Mouse (Mus musculus) CH12.LX (cell line): Measurements from ENCODE around the gene Themis3. TPM values are rescaled to one million over a fixed set of nuclear protein-coding genes. Genes with fewer than 3 reads are reported as not detected.

Experiments
- DNase-seq: peaks from one replicate; pipeline ENCODE4 v3.0.0-alpha.2; 2013; ENCODE audit errors: extremely low read depth
- H3K27ac ChIP-seq: 2 replicates; pipeline ENCODE4 v1.5.1; 2012; ENCODE audit warnings: low read depth, mild to moderate bottlenecking, control low read depth, moderate library complexity; ENCODE audit not compliant: insufficient read depth
- H3K27me3 ChIP-seq: replicated peaks from 2 replicates; pipeline ENCODE3; 2012; ENCODE audit warnings: inconsistent platforms
- H3K36me3 ChIP-seq, 2 experiments: replicated peaks in 1 of 2; 2 replicates each; pipeline versions ENCODE3 to v1.6.1; 2012; ENCODE audit warnings: inconsistent platforms in 1 of 2, low read length in 1 of 2, mild to moderate bottlenecking in 1 of 2, mixed read lengths in 1 of 2, moderate library complexity in 1 of 2; ENCODE audit not compliant: control insufficient read depth in 1 of 2, insufficient read depth in 1 of 2
- H3K4me1 ChIP-seq, 2 experiments: 2 replicates each; pipeline ENCODE4 v1.6.1; 2012; ENCODE audit warnings: inconsistent platforms in 1 of 2, moderate library complexity in 1 of 2; ENCODE audit not compliant: insufficient read depth in 2 of 2, control insufficient read depth in 1 of 2
- H3K4me2 ChIP-seq: 2 replicates; pipeline ENCODE4 v1.6.1; 2012; ENCODE audit warnings: low read depth, mild to moderate bottlenecking, control low read depth; ENCODE audit not compliant: poor library complexity, insufficient read depth, severe bottlenecking
- H3K4me3 ChIP-seq, 3 experiments: fragments of 150-350 bp in 1 of 3; sonication (generic) in 1 of 3; replicated peaks in 1 of 3; 2 replicates each; pipeline versions ENCODE3 to v1.5.1; 2011 to 2012; ENCODE audit warnings: low read depth in 2 of 3, low read length in 2 of 3, mild to moderate bottlenecking in 2 of 3, moderate library complexity in 2 of 3, control low read depth in 1 of 3, improper control_type of control experiment in 1 of 3, inconsistent platforms in 1 of 3, mixed read lengths in 1 of 3; ENCODE audit not compliant: poor library complexity in 1 of 3
- H3K79me2 ChIP-seq: replicated peaks from 2 replicates; pipeline ENCODE4 v1.6.1; 2012; ENCODE audit warnings: mild to moderate bottlenecking, moderate library complexity; ENCODE audit not compliant: control insufficient read depth, poor library complexity, insufficient read depth, severe bottlenecking; ENCODE audit errors: extremely low read depth
- H3K9ac ChIP-seq: 2 replicates; pipeline ENCODE4 v1.6.1; 2012; ENCODE audit warnings: low read depth, mild to moderate bottlenecking, control low read depth, moderate library complexity; ENCODE audit not compliant: insufficient read depth
- H3K9me3 ChIP-seq: replicated peaks from 2 replicates; pipeline ENCODE3; 2012; ENCODE audit warnings: low read length, inconsistent platforms, mixed read lengths
- BHLHE40 ChIP-seq: IDR thresholded peaks from 2 replicates; pipeline ENCODE4 v1.6.1; 2011; ENCODE audit warnings: mild to moderate bottlenecking, low read depth, low read length, improper control_type of control experiment
- CHD1 ChIP-seq: IDR thresholded peaks from 2 replicates; pipeline ENCODE4 v1.6.1; 2012; ENCODE audit warnings: low read depth, low read length, improper control_type of control experiment, inconsistent platforms
- CTCF ChIP-seq, 2 experiments: IDR thresholded peaks in 1 of 2; conservative IDR thresholded peaks in 1 of 2; 2 replicates each; pipeline ENCODE4 v1.5.1; 2011 to 2012; ENCODE audit warnings: low read depth in 2 of 2, low read length in 2 of 2, improper control_type of control experiment in 1 of 2, inconsistent platforms in 1 of 2, mild to moderate bottlenecking in 1 of 2, moderate library complexity in 1 of 2
- EP300 ChIP-seq: IDR thresholded peaks from 2 replicates; pipeline ENCODE4 v1.6.1; 2011; ENCODE audit warnings: low read length, improper control_type of control experiment
- GABPA ChIP-seq: IDR thresholded peaks from 2 replicates; pipeline ENCODE4 v1.6.1; 2012; ENCODE audit warnings: low read depth, low read length, improper control_type of control experiment, inconsistent platforms; ENCODE audit not compliant: insufficient replicate concordance
- HCFC1 ChIP-seq: IDR thresholded peaks from 2 replicates; pipeline ENCODE4 v1.6.1; 2012; ENCODE audit warnings: low read depth, mild to moderate bottlenecking, inconsistent platforms, low read length, improper control_type of control experiment
- IRF4 ChIP-seq: IDR thresholded peaks from 2 replicates; pipeline ENCODE4 v1.6.1; 2014; ENCODE audit warnings: low read depth, mild to moderate bottlenecking, inconsistent platforms, low read length, improper control_type of control experiment
- JUN ChIP-seq: IDR thresholded peaks from 2 replicates; pipeline ENCODE4 v1.6.1; 2011; ENCODE audit warnings: low read depth, mild to moderate bottlenecking, low read length, improper control_type of control experiment, moderate library complexity; ENCODE audit not compliant: insufficient read depth
- KAT2A ChIP-seq: IDR thresholded peaks from 2 replicates; pipeline ENCODE4 v1.6.1; 2012; ENCODE audit warnings: low read length, improper control_type of control experiment, inconsistent platforms; ENCODE audit not compliant: insufficient replicate concordance
- MAFK ChIP-seq: IDR thresholded peaks from 2 replicates; pipeline ENCODE4 v1.6.1; 2011; ENCODE audit warnings: low read length, improper control_type of control experiment; ENCODE audit not compliant: insufficient replicate concordance
- MAX ChIP-seq: IDR thresholded peaks from 2 replicates; pipeline ENCODE4 v1.6.1; 2011; ENCODE audit warnings: low read length, improper control_type of control experiment
- MEF2A ChIP-seq: IDR thresholded peaks from 2 replicates; pipeline ENCODE4 v1.6.1; 2014; ENCODE audit warnings: low read depth, mild to moderate bottlenecking, inconsistent platforms, low read length, improper control_type of control experiment, borderline replicate concordance
- MXI1 ChIP-seq: IDR thresholded peaks from 2 replicates; pipeline ENCODE4 v1.6.1; 2011; ENCODE audit warnings: mild to moderate bottlenecking, low read depth, low read length, improper control_type of control experiment
- MYC ChIP-seq: IDR thresholded peaks from 2 replicates; pipeline ENCODE4 v1.6.1; 2011; ENCODE audit warnings: low read depth, mild to moderate bottlenecking, improper control_type of control experiment, low read length
- NELFE ChIP-seq: IDR thresholded peaks from 2 replicates; pipeline ENCODE4 v1.6.1; 2011; ENCODE audit warnings: low read depth, low read length, improper control_type of control experiment
- POLR2AphosphoS2 ChIP-seq: IDR thresholded peaks from 2 replicates; pipeline ENCODE4 v1.6.1; 2011; ENCODE audit warnings: low read depth, low read length, improper control_type of control experiment
- RCOR1 ChIP-seq: conservative IDR thresholded peaks from 2 replicates; pipeline ENCODE4 v1.6.1; 2012; ENCODE audit warnings: low read depth, mild to moderate bottlenecking, inconsistent platforms, low read length, improper control_type of control experiment
- SIN3A ChIP-seq: IDR thresholded peaks from 2 replicates; pipeline ENCODE4 v1.6.1; 2012; ENCODE audit warnings: low read length, improper control_type of control experiment, inconsistent platforms
- SMC3 ChIP-seq: IDR thresholded peaks from 2 replicates; pipeline ENCODE4 v1.6.1; 2011; ENCODE audit warnings: low read depth, low read length, improper control_type of control experiment
- UBTF ChIP-seq: IDR thresholded peaks from 2 replicates; pipeline ENCODE4 v1.6.1; 2012; ENCODE audit warnings: low read depth, mild to moderate bottlenecking, inconsistent platforms, low read length, improper control_type of control experiment, moderate library complexity
- USF2 ChIP-seq: conservative IDR thresholded peaks from 2 replicates; pipeline ENCODE4 v1.6.1; 2011; ENCODE audit warnings: low read depth, low read length, improper control_type of control experiment
- ZKSCAN1 ChIP-seq: IDR thresholded peaks from 2 replicates; pipeline ENCODE4 v1.6.1; 2012; ENCODE audit warnings: low read depth, inconsistent platforms, low read length, improper control_type of control experiment, borderline replicate concordance
- ZNF384 ChIP-seq: IDR thresholded peaks from 2 replicates; pipeline ENCODE4 v1.6.1; 2012; ENCODE audit warnings: low read depth, low read length, improper control_type of control experiment, inconsistent platforms
- dilution Hi-C: fragments of 300-500 bp; cut with MboI; formaldehyde crosslinking; loops from 2 replicates; pipeline ENCODE4 v1.14.3; 2020; ENCODE audit warnings: low sequenced_read_pairs; ENCODE audit not compliant: extremely low pct_unique_long_range_greater_than_20kb, extremely low pct_ligation_motif_present
- in situ Hi-C: fragments of 300-500 bp; cut with MboI; formaldehyde crosslinking; loops from 3 replicates; pipeline ENCODE4 v1.14.3; 2019; ENCODE audit warnings: low sequenced_read_pairs, low pct_ligation_motif_present, low pct_unique_long_range_greater_than_20kb, mixed read lengths
- polyA plus RNA-seq: library from polyadenylated mRNA; unstranded; fragments of >175 nt; gene quantifications from 2 replicates; pipeline ENCODE4 v1.2.1, GENCODE M21; 2012; ENCODE audit warnings: low read depth; ENCODE audit not compliant: insufficient read length
- total RNA-seq, 2 experiments: library from RNA; depleted of rRNA; stranded (reverse); fragments of 300-350 nt in 1 of 2; fragments of >200 nt in 1 of 2; gene quantifications; 2 replicates each; pipeline ENCODE4 v1.2.3; 2012 to 2014

The Themis3 gene
- total and polyA plus RNA-seq, 3 experiments, result not detected

- Histone ChIP-seq H3K4me3 (no peak overlapping the region), H3K4me1 (peaks cover 0 to 12% of the 10 kb centered on the region in 2 experiments; a peak in 2 of 4 replicates), H3K36me3 (peaks cover 24 to 83% of the 10 kb centered on the region in 2 experiments), H3K27ac (no peak overlapping the region), H3K9ac (no peak overlapping the region), H3K27me3 (no peaks in the 10 kb centered on the region), H3K4me2 (no peak overlapping the region), H3K9me3 (no peaks in the 10 kb centered on the region), H3K79me2 (peaks cover 17% of the 10 kb centered on the region)
- in situ Hi-C loops, result no loop called here
- TF ChIP-seq UBTF (no peak), MXI1 (no peak), MAFK (no peak), HCFC1 (no peak), KAT2A (no peak), MEF2A (no peak), SMC3 (no peak), RCOR1 (no peak), MAX (no peak), NELFE (no peak), USF2 (no peak), MYC (no peak), SIN3A (no peak), GABPA (no peak), EP300 (no peak), IRF4 (no peak), JUN (no peak), ZNF384 (no peak), CHD1 (no peak), ZKSCAN1 (no peak)
- dilution Hi-C loops, result no loop called here
- DNase-seq, result no peak
Measured at GRCm38 (mm10) chr17:66510221-66510683, 84.2 kb downstream of the Themis3 start.

- in situ Hi-C loops (no loop called here), dilution Hi-C loops (no loop called here)
- no peaks in the 10 kb centered on the region for H3K27me3 ChIP-seq
- H3K27ac ChIP-seq, result no peak overlapping the region
- no peak overlapping the region for H3K4me2 ChIP-seq
- H3K9ac ChIP-seq, result no peak overlapping the region
- H3K36me3 ChIP-seq, result peaks cover 42 to 88% of the 10 kb centered on the region in 2 experiments
- H3K4me1 ChIP-seq, result peaks cover 0 to 2% of the 10 kb centered on the region in 2 experiments; a peak in 1 of 4 replicates
- no peak overlapping the region for H3K4me3 ChIP-seq
- H3K9me3 ChIP-seq, result no peaks in the 10 kb centered on the region
- no peak for DNase-seq
- H3K79me2 ChIP-seq, result peaks cover 10% of the 10 kb centered on the region; the same call in 1 of the 2 replicates
- TF ChIP-seq CTCF (conservative IDR thresholded peaks at IDR 0.05 in 1 of 2, IDR thresholded peaks at IDR 0.05 in 1 of 2; ENCODE audit: low read depth in 2 of 2, low read length in 2 of 2) (no peak), USF2 (no peak), BHLHE40 (no peak), ZNF384 (no peak), MAFK (no peak), MXI1 (no peak), UBTF (no peak), JUN (no peak), SMC3 (no peak), POLR2AphosphoS2 (no peak)
Measured at GRCm38 (mm10) chr17:66507049-66507954, 87.1 kb downstream of the Themis3 start.
